Mouse (Mus musculus): ENCODE measurements at regions not wholly inside any gene's neighbourhood (a gene's known extent, or its start where the extent isn't known, plus 50 kb on each side); places are given as distances from the start of the nearest gene placed in this dataset.

- TF ChIP-seq POLR2A (IDR thresholded peaks at IDR 0.05; ENCODE audit: control insufficient read depth, extremely low read depth, insufficient read depth, low read length, poor library complexity) (no peak), CTCF (IDR thresholded peaks at IDR 0.05; ENCODE audit: borderline replicate concordance, control insufficient read depth, extremely low read depth, insufficient read depth, low read length, poor library complexity) (no peak)
These were observed 142.7 kb upstream of the Ctso start for GRCm38 (mm10) chr3:81789664-81790063.

Data from thymus, adult 2 months (tissue).